Mouse (Mus musculus): ENCODE results near the gene Paf1.

Paf1 gene

GRCm38 (mm10) chr7:28392429-28393271, at the start of gene Paf1, which contains the start of gene Med29:
Gene Paf1 (plus strand): TSS chr7:28392951.
Gene Med29 (minus strand): TSS chr7:28392708.
- peak; percentile 97 to 99 for DNase-seq

GRCm38 (mm10) chr7:28344637-28345036, 48.1 kb upstream of the Paf1 start:
- DNase-seq: peak; percentile 50 to 81

- peak; percentile 16 to 34 for DNase-seq
These were observed 45.0 kb upstream of the Paf1 start for GRCm38 (mm10) chr7:28347746-28348145.

- DNase-seq: no peak
These were observed 44.1 kb upstream of the Paf1 start for GRCm38 (mm10) chr7:28348601-28349000.

- DNase-seq: peak; percentile 97 to 98
These were observed 42.4 kb upstream of the Paf1 start, which contains the start of gene Rps16 for GRCm38 (mm10) chr7:28350155-28350883. Gene Rps16 (plus strand): TSS chr7:28350652.

- no peak for DNase-seq
These were observed 41.0 kb upstream of the Paf1 start for GRCm38 (mm10) chr7:28351676-28352191.

- peak in 1 of 2 experiments; percentile 17 for DNase-seq
These were observed 39.5 kb upstream of the Paf1 start for GRCm38 (mm10) chr7:28353267-28353666.

GRCm38 (mm10) chr7:28354113-28354581, 38.6 kb upstream of the Paf1 start:
- DNase-seq: no peak

- no peak for DNase-seq
These were observed 38.2 kb upstream of the Paf1 start for GRCm38 (mm10) chr7:28354596-28354995.

GRCm38 (mm10) chr7:28355221-28355620, 37.5 kb upstream of the Paf1 start:
- DNase-seq: no peak

GRCm38 (mm10) chr7:28356981-28357380, 35.8 kb upstream of the Paf1 start:
- DNase-seq: peak; percentile 58 to 70

- peak in 1 of 2 experiments; percentile 27 for DNase-seq
These were observed 34.8 kb upstream of the Paf1 start for GRCm38 (mm10) chr7:28357984-28358383.

- no peak for DNase-seq
These were observed 34.3 kb upstream of the Paf1 start for GRCm38 (mm10) chr7:28358431-28358830.

- peak in 1 of 2 experiments; percentile 14 for DNase-seq
These were observed 32.9 kb upstream of the Paf1 start for GRCm38 (mm10) chr7:28359854-28360253.

- no peak for DNase-seq
These were observed 32.5 kb upstream of the Paf1 start for GRCm38 (mm10) chr7:28360291-28360690.

- DNase-seq: peak in 1 of 2 experiments; percentile 13
These were observed 31.0 kb upstream of the Paf1 start for GRCm38 (mm10) chr7:28361647-28362341.

- no peak for DNase-seq
These were observed 30.2 kb upstream of the Paf1 start for GRCm38 (mm10) chr7:28362441-28363060.

- DNase-seq: no peak
These were observed 25.0 kb upstream of the Paf1 start for GRCm38 (mm10) chr7:28367663-28368275.

GRCm38 (mm10) chr7:28368276-28368920, 24.4 kb upstream of the Paf1 start:
- no peak for DNase-seq

GRCm38 (mm10) chr7:28370051-28370450, 22.7 kb upstream of the Paf1 start:
- no peak for DNase-seq

- peak in 1 of 2 experiments; percentile 37 for DNase-seq
These were observed 21.7 kb upstream of the Paf1 start for GRCm38 (mm10) chr7:28370977-28371513.
